ENCODE assay signal across 24 mouse cellular contexts in genomic region chr17:85096396-85096795, GRCm38 (mm10).
"Had no signal": no experiment of that assay in that cellular context is flagged by ENCODE, and none has a peak within 500 bp of the region (broad histone marks: within the 10 kb centered on the region; RNA-seq: fewer than 3 reads in every experiment).

No protein-coding gene starts in this region.

- DNase-seq: gastrocnemius, adult 2 months; gastrocnemius, postnatal 10 days; gastrocnemius, postnatal 25 days; heart, adult 18-20 months; heart, postnatal 10 days; heart, postnatal 4 days; kidney, adult 11 months; kidney, adult 2 months; kidney, adult 9 months; kidney, postnatal 14 days; kidney, postnatal 4 days; liver had no signal

- H3K9ac ChIP-seq: heart, embryonic 12.5 days; hindbrain, embryonic 13.5 days; hindbrain, embryonic 15.5 days; kidney, embryonic 15.5 days; limb, embryonic 12.5 days had no signal

- H3K9me3 ChIP-seq: heart, embryonic 10.5 days; limb, embryonic 10.5 days had no signal

- H3K27me3 ChIP-seq: heart, embryonic 12.5 days; hindbrain, embryonic 13.5 days; hindbrain, embryonic 15.5 days; kidney, embryonic 15.5 days; limb, embryonic 12.5 days had no signal

- H3K4me2 ChIP-seq: heart, embryonic 12.5 days; hindbrain, embryonic 13.5 days; hindbrain, embryonic 15.5 days; kidney, embryonic 15.5 days; limb, embryonic 12.5 days; liver, embryonic 11.5 days had no signal

- H3K4me3 ChIP-seq: gastrocnemius, adult 2 months; heart, embryonic 10.5 days; heart, embryonic 12.5 days; hindbrain, embryonic 13.5 days; hindbrain, embryonic 15.5 days; kidney, embryonic 15.5 days; layer of hippocampus, adult 2 months; left cerebral cortex, adult 2 months; limb, embryonic 10.5 days; limb, embryonic 12.5 days had no signal

- H3K4me1 ChIP-seq: heart, embryonic 12.5 days had no signal

- H3K27ac ChIP-seq: gastrocnemius, adult 2 months; heart, embryonic 10.5 days; hindbrain, embryonic 13.5 days; hindbrain, embryonic 15.5 days; hindbrain, postnatal 0 days; kidney, embryonic 15.5 days; kidney, postnatal 0 days; layer of hippocampus, adult 2 months; left cerebral cortex, adult 2 months; limb, embryonic 10.5 days; limb, embryonic 12.5 days had no signal
